Mouse (Mus musculus) bone marrow, adult 2 months (tissue): ENCODE measurements around the gene Olfr654.

ENCODE experiments used
- CTCF ChIP-seq: fragments of 200-500 bp; IDR thresholded peaks from 2 replicates; pipeline ENCODE4 v1.5.1; 2011; ENCODE audit warnings: low read length, control low read depth; ENCODE audit not compliant: control insufficient read depth, insufficient read depth
- POLR2A ChIP-seq: fragments of 200-500 bp; IDR thresholded peaks from 2 replicates; pipeline ENCODE4 v1.6.1; 2011; ENCODE audit warnings: low read depth, mild to moderate bottlenecking, control low read depth, low read length, borderline replicate concordance; ENCODE audit not compliant: control insufficient read depth

DNA sequence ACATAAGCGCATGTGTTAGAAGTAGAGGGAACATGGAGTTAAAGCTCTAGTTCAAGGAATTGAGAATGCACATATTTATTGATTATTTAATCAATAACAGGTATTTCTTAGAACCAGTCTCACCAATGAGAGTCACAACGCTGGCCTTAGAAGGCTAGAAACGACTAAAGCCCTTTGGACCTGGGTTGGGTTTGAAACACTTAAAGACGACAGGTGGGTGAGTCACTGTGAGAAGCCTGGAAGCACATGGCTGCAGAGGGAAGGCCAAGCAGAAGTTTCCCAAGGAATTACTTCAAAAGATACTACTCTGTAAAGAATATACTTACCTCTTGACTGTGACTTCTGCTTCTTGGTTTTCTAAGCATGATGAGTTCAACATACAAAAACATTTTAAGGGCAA is 6.0 kb upstream of the Olfr654 start:
- TF ChIP-seq CTCF (no peak), POLR2A (no peak)
